Mouse (Mus musculus) heart, postnatal 0 days (tissue): ENCODE results near the gene Eps8. TPM values are rescaled to one million over a fixed set of nuclear protein-coding genes. Genes with fewer than 3 reads are reported as not detected.

Source experiments
- ATAC-seq: fragments of 200-750 bp; cut with Nextera tagmentation; 2 replicates; pipeline ENCODE4 v1.8.0; 2017; ENCODE audit warnings: low read depth, moderate number of reproducible peaks, moderate library complexity; ENCODE audit not compliant: insufficient read depth
- DNase-seq: peaks from one replicate; pipeline ENCODE4 v3.0.0-alpha.2; 2016; ENCODE audit warnings: low spot score
- H3K27ac ChIP-seq: fragments of 300-500 bp; sonication (generic); 2 replicates; pipeline ENCODE4 v1.5.1; 2014; ENCODE audit warnings: low read depth, mild to moderate bottlenecking
- H3K27me3 ChIP-seq: fragments of 300-500 bp; sonication (generic); 2 replicates; pipeline ENCODE4 v1.6.1; 2014; ENCODE audit warnings: low read length, mixed read lengths; ENCODE audit not compliant: control insufficient read depth, insufficient read depth
- H3K36me3 ChIP-seq: fragments of 300-500 bp; sonication (generic); replicated peaks from 2 replicates; pipeline ENCODE4 v1.6.1; 2014; ENCODE audit warnings: low read length, mixed read lengths; ENCODE audit not compliant: control insufficient read depth, insufficient read depth
- H3K4me1 ChIP-seq: fragments of 300-500 bp; sonication (generic); 2 replicates; pipeline ENCODE4 v1.6.1; 2014; ENCODE audit warnings: antibody characterized with exemption; ENCODE audit not compliant: control insufficient read depth, insufficient read depth
- H3K4me2 ChIP-seq: fragments of 300-500 bp; sonication (generic); 2 replicates; pipeline ENCODE4 v1.6.1; 2014; ENCODE audit warnings: low read depth, mild to moderate bottlenecking, low read length, moderate library complexity
- H3K4me3 ChIP-seq: fragments of 300-500 bp; sonication (generic); 2 replicates; pipeline ENCODE4 v1.5.1; 2014; ENCODE audit warnings: low read depth, low read length
- H3K9ac ChIP-seq: fragments of 300-500 bp; sonication (generic); replicated peaks from 2 replicates; pipeline ENCODE4 v1.6.1; 2014; ENCODE audit warnings: low read depth, low read length, mixed read lengths
- H3K9me3 ChIP-seq: fragments of 300-500 bp; sonication (generic); replicated peaks from 2 replicates; pipeline ENCODE4 v1.6.1; 2016; ENCODE audit warnings: low read length; ENCODE audit not compliant: control insufficient read depth
- CTCF ChIP-seq: IDR thresholded peaks from 2 replicates; pipeline ENCODE4 v1.5.1; 2016; ENCODE audit warnings: antibody characterized with exemption, control low read depth, low read depth
- EP300 ChIP-seq: IDR thresholded peaks from 2 replicates; pipeline ENCODE4 v1.6.1; 2016; ENCODE audit warnings: antibody characterized with exemption, low read depth
- WGBS: fragments of 180-500 bp; shearing (Covaris S2); extraction: QIAGEN DNeasy Blood & Tissue Kit; methylation state at CpG from one replicate; pipeline ENCODE4 v1.1.7; 2014; 5-methylcytosine and 5-hydroxymethylcytosine counted together
- polyA plus RNA-seq: library from polyadenylated mRNA; unstranded; fragments of >200 nt; fragmentation: Nextera tagmentation; extraction: Ambion mirVana; gene quantifications from 2 replicates; pipeline ENCODE4 v1.2.1, GENCODE M21; 2015
- total RNA-seq: library from RNA; depleted of rRNA; stranded (reverse); fragments of >200 nt; gene quantifications from 2 replicates; pipeline ENCODE4 v1.2.3, GENCODE M21; 2014; ENCODE audit warnings: low replicate concordance; rRNA removed

Eps8 gene
- total and polyA plus RNA-seq, 2 experiments from 2014 or later: 15.1 to 24.4 TPM

DNA sequence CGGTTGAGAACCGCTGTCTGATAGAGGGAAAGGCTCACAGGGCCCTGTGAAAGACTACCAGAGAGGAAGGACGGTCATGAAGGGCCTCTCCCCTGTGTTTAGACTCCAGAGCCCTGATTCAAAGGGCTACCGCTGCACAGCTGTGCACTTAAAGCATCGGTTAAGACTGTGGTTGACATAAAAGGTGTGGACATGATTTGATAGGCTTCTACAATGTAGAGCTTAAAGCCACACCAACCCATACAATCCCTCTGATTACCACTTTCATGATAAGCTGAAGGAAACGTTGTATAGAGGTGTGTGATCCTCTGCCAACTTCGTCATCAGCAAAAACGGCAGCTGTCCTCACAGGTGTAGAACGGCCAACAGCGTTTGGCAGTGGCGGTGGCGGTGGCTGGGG lies 211.6 kb downstream of the Eps8 start:
- H3K9me3 ChIP-seq: no peaks in the 10 kb centered on the region
- H3K4me3 ChIP-seq: no peak overlapping the region
- no peak overlapping the region for H3K9ac ChIP-seq
- no peak overlapping the region for H3K27ac ChIP-seq
- WGBS: 74% methylated on average over 12 of the region's 12 CpGs
- TF ChIP-seq CTCF (no peak), EP300 (no peak)
- no peak overlapping the region for H3K4me2 ChIP-seq
- H3K4me1 ChIP-seq: no peaks in the 10 kb centered on the region
- ATAC-seq (no peak), DNase-seq (no peak)
- no peaks in the 10 kb centered on the region for H3K36me3 ChIP-seq
- no peaks in the 10 kb centered on the region for H3K27me3 ChIP-seq

- peak; percentile 49 for ATAC-seq
- H3K9ac ChIP-seq: no peak overlapping the region
- no peaks in the 10 kb centered on the region for H3K27me3 ChIP-seq
- no peaks in the 10 kb centered on the region for H3K9me3 ChIP-seq
- H3K4me2 ChIP-seq: no peak overlapping the region
- H3K4me3 ChIP-seq: no peak overlapping the region
- WGBS: 55% methylated on average over 19 of the region's 19 CpGs
- H3K36me3 ChIP-seq: no peaks in the 10 kb centered on the region
- no peak for TF ChIP-seq CTCF
- TF ChIP-seq EP300: no peak
- H3K4me1 ChIP-seq: no peaks in the 10 kb centered on the region
- no peak for DNase-seq
- H3K27ac ChIP-seq: no peak overlapping the region
These were observed 213.9 kb downstream of the Eps8 start for GRCm38 (mm10) chr6:137440559-137441486.

DNA sequence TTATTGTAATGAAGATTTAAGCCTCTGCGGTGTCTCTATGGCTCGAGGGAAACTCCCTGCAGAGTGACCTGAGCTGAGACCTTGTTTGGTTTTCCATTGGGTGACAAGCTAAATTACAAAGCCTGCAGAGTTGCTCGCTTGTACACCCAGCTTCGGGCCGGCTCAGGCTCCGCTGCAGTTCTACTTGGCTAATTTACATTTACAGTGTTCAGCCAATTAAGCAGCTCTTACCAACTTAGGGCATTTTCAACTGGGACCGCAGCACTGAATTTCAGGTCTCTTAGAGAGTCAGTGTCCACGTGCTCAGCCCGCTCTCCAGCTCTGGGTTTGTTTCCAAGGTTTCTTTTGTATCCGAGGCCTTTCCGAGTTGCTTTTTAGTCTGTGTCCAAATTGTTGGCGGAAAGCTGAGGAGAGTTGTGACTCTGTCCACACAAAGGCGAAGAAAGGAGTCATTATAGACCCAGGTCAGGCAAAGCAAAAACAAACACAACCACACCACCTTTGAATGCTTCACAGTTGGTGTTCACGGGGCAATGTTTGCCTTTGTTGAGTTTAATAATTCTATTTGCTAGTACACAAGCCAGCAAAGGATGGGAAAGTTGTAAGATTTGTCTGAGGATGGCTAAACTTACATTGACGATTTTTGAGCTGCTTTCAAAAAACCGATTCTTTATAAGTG lies 216.6 kb downstream of the Eps8 start:
- ATAC-seq (no peak), DNase-seq (no peak)
- no peak overlapping the region for H3K27ac ChIP-seq
- H3K4me1 ChIP-seq: no peaks in the 10 kb centered on the region
- H3K4me3 ChIP-seq: no peak overlapping the region
- no peaks in the 10 kb centered on the region for H3K9me3 ChIP-seq
- no peak overlapping the region for H3K9ac ChIP-seq
- no peak overlapping the region for H3K4me2 ChIP-seq
- TF ChIP-seq CTCF (no peak), EP300 (no peak)
- 74% methylated on average over 16 of the region's 16 CpGs for WGBS
- no peaks in the 10 kb centered on the region for H3K27me3 ChIP-seq
- H3K36me3 ChIP-seq: no peaks in the 10 kb centered on the region

GRCm38 (mm10) chr6:137437486-137437885 lies 217.2 kb downstream of the Eps8 start:
- Histone ChIP-seq H3K4me1 (no peaks in the 10 kb centered on the region), H3K27ac (no peak overlapping the region), H3K9ac (no peak overlapping the region), H3K27me3 (no peaks in the 10 kb centered on the region), H3K36me3 (no peaks in the 10 kb centered on the region), H3K4me2 (no peak overlapping the region), H3K4me3 (no peak overlapping the region), H3K9me3 (no peaks in the 10 kb centered on the region)
- DNase-seq (no peak), ATAC-seq (no peak)
- TF ChIP-seq EP300 (no peak), CTCF (no peak)
- WGBS: 84% methylated on average over 4 of the region's 4 CpGs

GRCm38 (mm10) chr6:137433521-137434137 lies 221.0 kb downstream of the Eps8 start:
- WGBS: 71% methylated on average over 14 of the region's 14 CpGs
- Histone ChIP-seq H3K27me3 (no peaks in the 10 kb centered on the region), H3K36me3 (no peaks in the 10 kb centered on the region), H3K9ac (no peak overlapping the region), H3K27ac (no peak overlapping the region), H3K9me3 (no peaks in the 10 kb centered on the region), H3K4me3 (no peak overlapping the region), H3K4me1 (no peaks in the 10 kb centered on the region), H3K4me2 (no peak overlapping the region)
- ATAC-seq (no peak), DNase-seq (no peak)
- TF ChIP-seq CTCF (no peak), EP300 (no peak)

Other genes with a start within 250 kb of the Eps8 start
- 60.1 and 73.3 TPM in 2 replicates for gene Strap, start 80.2 kb upstream of the Eps8 start, total RNA-seq
- gene Strap, start 80.2 kb upstream of the Eps8 start, polyA plus RNA-seq: 94.2 and 96.5 TPM in 2 replicates
- 18.2 and 21.4 TPM in 2 replicates for gene Dera, start 99.7 kb upstream of the Eps8 start, total RNA-seq
- gene Dera, start 99.7 kb upstream of the Eps8 start, polyA plus RNA-seq: 25.2 and 26.0 TPM in 2 replicates